Comparison of ENCODE assay signal across 15 mouse cellular contexts in the genomic region with DNA sequence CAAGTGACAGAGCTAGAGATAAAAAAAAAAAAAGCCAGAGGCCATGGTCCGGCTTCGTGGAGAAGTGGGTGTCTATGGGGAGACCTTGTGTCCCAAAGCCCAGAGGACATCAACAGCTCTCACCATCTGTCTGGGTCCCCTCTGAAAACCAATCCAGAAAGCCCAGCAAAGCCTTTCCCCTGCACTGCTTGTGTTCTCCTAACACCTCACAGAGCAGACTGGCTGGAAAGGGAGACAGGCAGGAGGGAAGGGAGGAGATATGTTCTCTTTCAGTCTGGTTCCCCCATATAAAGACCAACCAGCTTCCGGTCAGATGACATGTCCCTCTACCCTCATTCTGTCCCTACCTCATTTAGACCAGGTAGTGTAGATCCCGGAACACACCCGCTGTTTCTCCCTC. TPM values are rescaled to one million over a fixed set of nuclear protein-coding genes. Genes with fewer than 3 reads are reported as not detected.
DNase-seq lines count a peak whose midpoint lies in the region; ATAC-seq and TF ChIP-seq lines count a peak whose summit lies in the region.
"Had no signal": no experiment of that assay in that cellular context is flagged by ENCODE, and none has a peak within 500 bp of the region (broad histone marks: within the 10 kb centered on the region; RNA-seq: fewer than 3 reads in every experiment).

No protein-coding gene starts in this region.

- peak overlapping the region; percentile 93 for H3K4me2 ChIP-seq in forebrain, embryonic 12.5 days
- H3K4me2 ChIP-seq in hindbrain, embryonic 15.5 days: peak overlapping the region; percentile 89
- H3K4me2 ChIP-seq in midbrain, postnatal 0 days (ENCODE audit: low read depth, low read length, poor library complexity, severe bottlenecking): peak overlapping the region; percentile 74
- no peak overlapping the region for H3K4me2 ChIP-seq in liver, postnatal 0 days (ENCODE audit: low read depth, low read length)
- H3K4me2 ChIP-seq: stomach, embryonic 15.5 days had no signal

- no peak for ATAC-seq in forebrain, embryonic 12.5 days (ENCODE audit: low FRiP score)
- no peak for ATAC-seq in hindbrain, embryonic 15.5 days (ENCODE audit: low FRiP score, low read depth)
- no peak for ATAC-seq in midbrain, postnatal 0 days (ENCODE audit: low FRiP score)
- ATAC-seq in liver, postnatal 0 days: no peak

- DNase-seq in cerebellum, adult 8-10 months: peak; percentile 11
- no peak for DNase-seq in cerebellum, adult 11-12 months
- no peak for DNase-seq in midbrain, postnatal 0 days (ENCODE audit: low spot score)
- no peak for DNase-seq in liver, postnatal 0 days
- DNase-seq in natural killer cell, adult 2 months (ENCODE audit: low spot score in 2 of 2): no peak
- DNase-seq in gastrocnemius, postnatal 10 days: no peak
- DNase-seq: adrenal gland, postnatal 14 days; kidney, adult 11 months; kidney, postnatal 36 days; lung, adult 2 months had no signal

- H3K4me3 ChIP-seq in forebrain, embryonic 12.5 days (replicated peaks): no peak overlapping the region; the same call in 1 of the 2 replicates
- peak overlapping the region; percentile 87 for H3K4me3 ChIP-seq in hindbrain, embryonic 15.5 days
- H3K4me3 ChIP-seq in midbrain, postnatal 0 days (ENCODE audit: low read depth, low read length): peak overlapping the region; percentile 96
- H3K4me3 ChIP-seq in liver, postnatal 0 days (ENCODE audit: low read depth, low read length): no peak overlapping the region
- H3K4me3 ChIP-seq: megakaryocyte, embryonic 14.5 days; stomach, embryonic 15.5 days had no signal

- no peak for TF ChIP-seq EP300 in liver, postnatal 0 days (IDR thresholded peaks at IDR 0.05; ENCODE audit: low read depth)

- no peak overlapping the region for H3K27ac ChIP-seq in forebrain, embryonic 12.5 days
- peak overlapping the region; percentile 86 for H3K27ac ChIP-seq in hindbrain, embryonic 15.5 days (replicated peaks)
- H3K27ac ChIP-seq in midbrain, postnatal 0 days (ENCODE audit: low read depth, low read length): peak overlapping the region; percentile 63; the same call in 1 of the 2 replicates
- H3K27ac ChIP-seq in liver, postnatal 0 days (ENCODE audit: low read depth): no peak overlapping the region
- H3K27ac ChIP-seq: embryonic facial prominence, embryonic 10.5 days; stomach, embryonic 15.5 days had no signal

- TF ChIP-seq CTCF in midbrain, postnatal 0 days (IDR thresholded peaks at IDR 0.05): no peak
- no peak for TF ChIP-seq CTCF in liver, postnatal 0 days (IDR thresholded peaks at IDR 0.05; ENCODE audit: low read depth)

- peaks cover 32% of the 10 kb centered on the region for H3K4me1 ChIP-seq in forebrain, embryonic 12.5 days
- H3K4me1 ChIP-seq in hindbrain, embryonic 15.5 days (replicated peaks): peaks cover 42% of the 10 kb centered on the region
- H3K4me1 ChIP-seq in midbrain, postnatal 0 days (ENCODE audit: insufficient read depth, low read length): 0 out of 2 replicates have a peak, but pooled peaks cover 9% of the 10 kb centered on the region
- no peaks in the 10 kb centered on the region for H3K4me1 ChIP-seq in liver, postnatal 0 days (ENCODE audit: insufficient read depth)

- no peaks in the 10 kb centered on the region for H3K9me3 ChIP-seq in forebrain, embryonic 12.5 days
- no peaks in the 10 kb centered on the region for H3K9me3 ChIP-seq in hindbrain, embryonic 15.5 days
- H3K9me3 ChIP-seq in midbrain, postnatal 0 days (ENCODE audit: low read length): no peaks in the 10 kb centered on the region
- no peaks in the 10 kb centered on the region for H3K9me3 ChIP-seq in liver, postnatal 0 days (ENCODE audit: low read length)
- H3K9me3 ChIP-seq: embryonic facial prominence, embryonic 10.5 days; megakaryocyte, embryonic 14.5 days; stomach, embryonic 15.5 days had no signal

- H3K36me3 ChIP-seq in forebrain, embryonic 12.5 days (replicated peaks): no peaks in the 10 kb centered on the region
- H3K36me3 ChIP-seq in hindbrain, embryonic 15.5 days: no peaks in the 10 kb centered on the region
- H3K36me3 ChIP-seq in midbrain, postnatal 0 days (ENCODE audit: insufficient read depth, low read length): no peaks in the 10 kb centered on the region
- H3K36me3 ChIP-seq in liver, postnatal 0 days (replicated peaks; ENCODE audit: insufficient read depth, low read length): no peaks in the 10 kb centered on the region
- H3K36me3 ChIP-seq: embryonic facial prominence, embryonic 10.5 days; stomach, embryonic 15.5 days had no signal

- H3K27me3 ChIP-seq in forebrain, embryonic 12.5 days: peaks cover 81% of the 10 kb centered on the region
- H3K27me3 ChIP-seq in hindbrain, embryonic 15.5 days: peaks cover 11% of the 10 kb centered on the region; the same call in 1 of the 2 replicates
- H3K27me3 ChIP-seq in midbrain, postnatal 0 days (ENCODE audit: insufficient read depth, low read length): peaks cover 3% of the 10 kb centered on the region; the same call in 1 of the 2 replicates
- H3K27me3 ChIP-seq in liver, postnatal 0 days (ENCODE audit: insufficient read depth, low read length): peaks cover 41% of the 10 kb centered on the region

- peak overlapping the region; percentile 36; the same call in 1 of the 2 replicates for H3K9ac ChIP-seq in forebrain, embryonic 12.5 days
- peak overlapping the region; percentile 96 for H3K9ac ChIP-seq in hindbrain, embryonic 15.5 days
- H3K9ac ChIP-seq in midbrain, postnatal 0 days (replicated peaks; ENCODE audit: low read length, poor library complexity, severe bottlenecking): peak overlapping the region; percentile 91; the same call in 1 of the 2 replicates
- H3K9ac ChIP-seq in liver, postnatal 0 days (replicated peaks): no peak overlapping the region
- H3K9ac ChIP-seq: stomach, embryonic 15.5 days had no signal

- WGBS in forebrain, embryonic 12.5 days: 75% methylated on average over 5 of the region's 5 CpGs
- 41% methylated on average over 5 of the region's 5 CpGs for WGBS in hindbrain, embryonic 15.5 days
- WGBS in midbrain, postnatal 0 days: 38% methylated on average over 5 of the region's 5 CpGs
- WGBS in liver, postnatal 0 days (ENCODE audit: insufficient replicate concordance): 37% methylated on average over 5 of the region's 5 CpGs

RNA-seq across cellular contexts. Expression of gene Ephb1, which starts 3.3 kb away (rescaled TPM):
- 26.7 and 28.7 TPM in 2 replicates for polyA plus RNA-seq in forebrain, embryonic 12.5 days (2016; fragmentation: Nextera tagmentation; extraction: Ambion mirVana)
- polyA plus RNA-seq in hindbrain, embryonic 15.5 days (2015; fragmentation: Nextera tagmentation; extraction: Ambion mirVana): 51.4 and 53.1 TPM in 2 replicates
- 85.9 and 99.8 TPM in 2 replicates for total RNA-seq in midbrain, postnatal 0 days (2014; rRNA removed)
- polyA plus RNA-seq in midbrain, postnatal 0 days (2015; fragmentation: Nextera tagmentation; extraction: Ambion mirVana): 67.7 and 69.4 TPM in 2 replicates
- 0.24 and 0.28 TPM in 2 replicates for polyA plus RNA-seq in liver, postnatal 0 days (2015; fragmentation: Nextera tagmentation; extraction: Ambion mirVana)
- total RNA-seq in gastrocnemius, postnatal 10 days (2021): 1 to 10 TPM; 4.7 to 5.7 TPM

Comparison
In these comparisons a context has a peak if more than half of its experiments do, and no peak if none do; other contexts are left out.
1. H3K27ac ChIP-seq: peak in hindbrain, embryonic 15.5 days (single experiment) and midbrain, postnatal 0 days (single experiment); none in forebrain, embryonic 12.5 days (single experiment) and liver, postnatal 0 days (single experiment).
2. H3K4me3 ChIP-seq: peak in hindbrain, embryonic 15.5 days (single experiment) and midbrain, postnatal 0 days (single experiment); none in forebrain, embryonic 12.5 days (single experiment) and liver, postnatal 0 days (single experiment).
3. RNA of gene Ephb1, which starts 3.3 kb away (polyA plus RNA-seq): 67.7 to 69.4 TPM in midbrain, postnatal 0 days, 51.4 to 53.1 TPM in hindbrain, embryonic 15.5 days and 26.7 to 28.7 TPM in forebrain, embryonic 12.5 days; 0.24 to 0.28 TPM in liver, postnatal 0 days; every median in the first group is over 10 times any median in the second.